8 mouse cellular contexts compared by ENCODE assay signal in genomic region chr17:47139171-47139617, GRCm38 (mm10).
DNase-seq lines count a peak whose midpoint lies in the region; ATAC-seq lines count a peak whose summit lies in the region.

No protein-coding gene starts in this region.

- no peaks in the 10 kb centered on the region for H3K36me3 ChIP-seq in forebrain, embryonic 13.5 days (ENCODE audit: poor library complexity, severe bottlenecking)
- H3K36me3 ChIP-seq in neural tube, embryonic 11.5 days (ENCODE audit: control insufficient read depth, insufficient read depth, low read length) = no peaks in the 10 kb centered on the region

- under 1% methylated on average over 21 of the region's 27 CpGs for WGBS in forebrain, embryonic 13.5 days
- WGBS in neural tube, embryonic 11.5 days = 1% methylated on average over 27 of the region's 27 CpGs

- peak overlapping the region; percentile 93 for H3K4me2 ChIP-seq in forebrain, embryonic 13.5 days
- peak overlapping the region; percentile 68 for H3K4me2 ChIP-seq in neural tube, embryonic 11.5 days (ENCODE audit: low read depth)

- intact Hi-C loops in left cerebral cortex, postnatal 10 days (cut with DNase I) = no loop called here

- H3K27me3 ChIP-seq in forebrain, embryonic 13.5 days = no peaks in the 10 kb centered on the region
- no peaks in the 10 kb centered on the region for H3K27me3 ChIP-seq in neural tube, embryonic 11.5 days (ENCODE audit: control insufficient read depth, insufficient read depth, low read length)

- H3K4me1 ChIP-seq in forebrain, embryonic 13.5 days = peaks cover 32% of the 10 kb centered on the region
- peaks cover 3% of the 10 kb centered on the region for H3K4me1 ChIP-seq in neural tube, embryonic 11.5 days (ENCODE audit: control insufficient read depth, insufficient read depth, low read length)

- no peak for ATAC-seq in forebrain, embryonic 13.5 days
- no peak; the same call in 1 of the 2 replicates for ATAC-seq in neural tube, embryonic 11.5 days (ENCODE audit: insufficient read depth, low FRiP score, low TSS enrichment)
- no peak for ATAC-seq in activated CD4-positive, CD25-positive, alpha-beta regulatory T cell, adult 4 months

- H3K4me3 ChIP-seq in forebrain, embryonic 13.5 days = peak overlapping the region; percentile 74
- H3K4me3 ChIP-seq in neural tube, embryonic 11.5 days (ENCODE audit: low read depth, low read length) = peak overlapping the region; percentile 60

- DNase-seq in left cerebral cortex, postnatal 10 days (ENCODE audit: extremely low spot score in 1 of 2, low spot score in 2 of 2) = peak; percentile 29 to 71
- DNase-seq in left cerebral cortex, adult 11 months (ENCODE audit: low spot score) = no peak
- DNase-seq in adrenal gland, postnatal 36 days = peak; percentile 50 to 56
- peak; percentile 37 to 62 for DNase-seq in kidney, postnatal 4 days
- peak; percentile 44 for DNase-seq in neural tube, embryonic 11.5 days (ENCODE audit: low spot score)
- no peak for DNase-seq in urinary bladder, adult 2 months (ENCODE audit: low spot score)

- H3K9ac ChIP-seq in forebrain, embryonic 13.5 days = peak overlapping the region; percentile 93
- H3K9ac ChIP-seq in neural tube, embryonic 11.5 days (ENCODE audit: low read length) = peak overlapping the region; percentile 73

- no peaks in the 10 kb centered on the region for H3K9me3 ChIP-seq in forebrain, embryonic 13.5 days (replicated peaks)
- no peaks in the 10 kb centered on the region for H3K9me3 ChIP-seq in neural tube, embryonic 11.5 days (ENCODE audit: control insufficient read depth, low read length)

- peak overlapping the region; percentile 99 for H3K27ac ChIP-seq in forebrain, embryonic 13.5 days
- H3K27ac ChIP-seq in neural tube, embryonic 11.5 days (ENCODE audit: low read depth, low read length) = peak overlapping the region; percentile 89

Comparison
In these comparisons a context has a peak if more than half of its experiments do, and no peak if none do; other contexts are left out.
1. DNase-seq: peak in left cerebral cortex, postnatal 10 days (2 of 2), adrenal gland, postnatal 36 days (2 of 2), kidney, postnatal 4 days (2 of 2) and neural tube, embryonic 11.5 days (single experiment); none in left cerebral cortex, adult 11 months (single experiment) and urinary bladder, adult 2 months (single experiment).